In the genomic region with DNA sequence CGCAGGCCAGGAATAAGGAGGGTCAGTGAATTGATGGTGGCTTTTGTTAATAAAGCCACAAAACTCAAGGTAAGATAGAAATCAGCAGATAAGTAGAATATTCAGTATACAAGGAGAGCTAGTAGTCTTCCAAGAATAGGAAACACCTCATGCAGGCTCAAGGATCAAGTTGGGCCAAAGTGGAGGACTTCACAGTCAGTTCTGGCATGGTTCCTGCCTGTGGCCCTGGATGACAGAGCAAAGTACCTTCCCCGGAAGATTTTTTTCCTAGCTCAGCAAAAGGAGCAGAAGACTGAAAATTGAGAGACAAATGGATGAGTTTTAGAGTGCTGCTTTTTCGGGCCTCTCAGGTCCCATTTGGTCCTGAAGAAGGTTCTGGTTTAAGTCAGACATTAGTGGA, we compare ENCODE assay signal across 23 mouse cellular contexts.
A peak's percentile ranks its signal among the peaks of the same experiment; 100 is the strongest.
DNase-seq lines count a peak whose midpoint lies in the region; ATAC-seq lines count a peak whose summit lies in the region.
"Had no signal": no experiment of that assay in that cellular context is flagged by ENCODE, and none has a peak within 500 bp of the region (broad histone marks: within the 10 kb centered on the region; RNA-seq: fewer than 3 reads in every experiment).

No protein-coding gene starts in this region.

- H3K4me2 ChIP-seq in kidney, embryonic 16.5 days (replicated peaks; ENCODE audit: low read depth, low read length) = no peak overlapping the region
- H3K4me2 ChIP-seq in kidney, embryonic 14.5 days (replicated peaks; ENCODE audit: low read depth, low read length) = no peak overlapping the region
- H3K4me2 ChIP-seq: embryonic facial prominence, embryonic 12.5 days; forebrain, embryonic 12.5 days; hindbrain, embryonic 12.5 days had no signal

- H3K36me3 ChIP-seq in kidney, embryonic 16.5 days (ENCODE audit: insufficient read depth, low read length) = no peaks in the 10 kb centered on the region
- no peaks in the 10 kb centered on the region for H3K36me3 ChIP-seq in kidney, embryonic 14.5 days (ENCODE audit: control insufficient read depth, insufficient read depth, low read length)
- H3K36me3 ChIP-seq: embryonic facial prominence, embryonic 12.5 days; forebrain, embryonic 12.5 days; G1E; hindbrain, embryonic 12.5 days had no signal

- H3K4me3 ChIP-seq in kidney, embryonic 16.5 days (ENCODE audit: low read length) = no peak overlapping the region
- H3K4me3 ChIP-seq in kidney, embryonic 14.5 days (ENCODE audit: low read length) = no peak overlapping the region
- H3K4me3 ChIP-seq: embryonic facial prominence, embryonic 12.5 days; forebrain, embryonic 12.5 days; heart, adult 2 months; hindbrain, embryonic 12.5 days had no signal

- no peak for ATAC-seq in kidney, embryonic 16.5 days (ENCODE audit: low FRiP score, low TSS enrichment)
- no peak for ATAC-seq in kidney, embryonic 14.5 days (ENCODE audit: low FRiP score, low TSS enrichment)
- ATAC-seq: CD4-positive, CD25-positive, alpha-beta regulatory T cell, adult 4 months; forebrain, embryonic 16.5 days; hindbrain, embryonic 16.5 days; inflammation-experienced regulatory T-cells, adult 6 months had no signal

- no peak overlapping the region for H3K27ac ChIP-seq in kidney, embryonic 16.5 days (ENCODE audit: low read length)
- H3K27ac ChIP-seq in kidney, embryonic 14.5 days (ENCODE audit: low read depth, low read length) = no peak overlapping the region
- H3K27ac ChIP-seq: embryonic facial prominence, embryonic 12.5 days; forebrain, embryonic 12.5 days; heart, adult 2 months; hindbrain, embryonic 12.5 days had no signal

- no peak overlapping the region for H3K9ac ChIP-seq in kidney, embryonic 16.5 days (replicated peaks; ENCODE audit: low read length)
- no peak overlapping the region for H3K9ac ChIP-seq in kidney, embryonic 14.5 days (ENCODE audit: low read depth, low read length)
- H3K9ac ChIP-seq: embryonic facial prominence, embryonic 12.5 days; forebrain, embryonic 12.5 days; hindbrain, embryonic 12.5 days had no signal

- 89% methylated on average over 3 of the region's 3 CpGs for WGBS in kidney, embryonic 16.5 days
- 95% methylated on average over 3 of the region's 3 CpGs for WGBS in kidney, embryonic 14.5 days

- peak; percentile 4 for DNase-seq in adrenal gland, postnatal 10 days
- no peak for DNase-seq in adrenal gland, adult 2 months
- DNase-seq in cerebellum, postnatal 14 days = peak; percentile 3 to 7
- no peak for DNase-seq in cerebellum, adult 11-12 months
- peak; percentile 30 for DNase-seq in kidney, adult 18-20 months
- peak; percentile 60 to 69 for DNase-seq in kidney, postnatal 25 days
- DNase-seq: B cell, adult 2 months; cerebellum, adult 18-20 months; cerebellum, postnatal 25 days; gastrocnemius, postnatal 10 days; heart, postnatal 10 days; heart, postnatal 4 days had no signal

- no peaks in the 10 kb centered on the region for H3K9me3 ChIP-seq in kidney, embryonic 16.5 days (ENCODE audit: low read length)
- no peaks in the 10 kb centered on the region for H3K9me3 ChIP-seq in kidney, embryonic 14.5 days (ENCODE audit: control insufficient read depth, low read length)
- H3K9me3 ChIP-seq: embryonic facial prominence, embryonic 12.5 days; forebrain, embryonic 12.5 days; G1E; hindbrain, embryonic 12.5 days had no signal

- H3K27me3 ChIP-seq in kidney, embryonic 16.5 days (ENCODE audit: insufficient read depth, low read length) = no peaks in the 10 kb centered on the region
- no peaks in the 10 kb centered on the region for H3K27me3 ChIP-seq in kidney, embryonic 14.5 days (ENCODE audit: control insufficient read depth, insufficient read depth, low read length)
- H3K27me3 ChIP-seq: embryonic facial prominence, embryonic 12.5 days; forebrain, embryonic 12.5 days; hindbrain, embryonic 12.5 days had no signal

- 0 out of 2 replicates have a peak, but pooled peaks cover 7% of the 10 kb centered on the region for H3K4me1 ChIP-seq in kidney, embryonic 16.5 days (ENCODE audit: insufficient read depth, low read length)
- H3K4me1 ChIP-seq in kidney, embryonic 14.5 days (ENCODE audit: control insufficient read depth, insufficient read depth, low read length) = no peaks in the 10 kb centered on the region
- H3K4me1 ChIP-seq: embryonic facial prominence, embryonic 12.5 days; forebrain, embryonic 12.5 days; hindbrain, embryonic 12.5 days had no signal

Comparison
In these comparisons a context has a peak if more than half of its experiments do, and no peak if none do; other contexts are left out.
1. DNase-seq: peak in adrenal gland, postnatal 10 days (single experiment), cerebellum, postnatal 14 days (2 of 2), kidney, adult 18-20 months (single experiment) and kidney, postnatal 25 days (2 of 2); none in adrenal gland, adult 2 months (single experiment) and cerebellum, adult 11-12 months (single experiment).